Mouse (Mus musculus) heart, adult 2 months (tissue): ENCODE data around the gene Tnip2.

ENCODE experiments used
- CTCF ChIP-seq: fragments of 200-600 bp; IDR thresholded peaks from 2 replicates; pipeline ENCODE4 v1.8.1; 2022; ENCODE audit warnings: antibody characterized with exemption, mild to moderate bottlenecking, moderate library complexity
- POLR2A ChIP-seq: fragments of 200-500 bp; IDR thresholded peaks from 2 replicates; pipeline ENCODE4 v1.6.1; 2011; ENCODE audit warnings: mild to moderate bottlenecking, low read depth, low read length, control low read depth; ENCODE audit not compliant: insufficient read depth

DNA sequence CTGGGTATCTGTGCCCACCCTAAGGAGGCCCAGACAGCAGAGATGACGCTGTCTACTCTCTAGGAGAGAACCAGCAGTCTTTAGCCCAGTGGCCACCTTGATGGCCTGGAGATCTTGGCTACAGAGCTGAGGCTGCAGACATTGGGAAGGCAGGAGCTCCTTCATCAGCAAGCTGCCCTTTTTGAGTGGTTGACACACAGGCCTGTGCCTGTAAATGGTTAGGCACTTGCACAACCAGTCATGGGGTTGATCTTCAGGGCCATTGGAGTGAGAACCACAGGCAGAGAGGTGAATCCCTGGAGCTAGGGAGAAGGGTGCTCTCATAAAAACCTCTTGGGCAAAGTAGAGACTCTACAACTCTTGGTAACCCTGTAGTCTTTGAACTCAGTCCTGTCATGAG lies 28.4 kb upstream of the Tnip2 start:
- TF ChIP-seq POLR2A (no peak), CTCF (no peak)
